9 mouse cellular contexts compared by ENCODE assay signal in genomic region chr9:51292674-51293073, GRCm38 (mm10). TPM values are rescaled to one million over a fixed set of nuclear protein-coding genes. Genes with fewer than 3 reads are reported as not detected.
DNase-seq lines count a peak whose midpoint lies in the region; ATAC-seq lines count a peak whose summit lies in the region.
"Had no signal": no experiment of that assay in that cellular context is flagged by ENCODE, and none has a peak within 500 bp of the region (broad histone marks: within the 10 kb centered on the region; RNA-seq: fewer than 3 reads in every experiment).

No protein-coding gene starts in this region.

- ATAC-seq in forebrain, embryonic 13.5 days = peak; percentile 72; the same call in 1 of the 2 replicates
- ATAC-seq in hindbrain, embryonic 11.5 days (ENCODE audit: low FRiP score) = 0 out of 2 replicates have a peak, but pooled peaks have one; percentile 47

- no peak overlapping the region for H3K9ac ChIP-seq in forebrain, embryonic 13.5 days
- H3K9ac ChIP-seq in hindbrain, embryonic 11.5 days (ENCODE audit: low read depth, low read length) = no peak overlapping the region

- H3K27ac ChIP-seq in forebrain, embryonic 13.5 days = no peak overlapping the region
- H3K27ac ChIP-seq in hindbrain, embryonic 11.5 days (ENCODE audit: low read depth, low read length) = no peak overlapping the region
- H3K27ac ChIP-seq: macrophage had no signal

- H3K4me3 ChIP-seq in forebrain, embryonic 13.5 days = no peak overlapping the region
- no peak overlapping the region for H3K4me3 ChIP-seq in hindbrain, embryonic 11.5 days (ENCODE audit: low read depth, low read length)

- no peaks in the 10 kb centered on the region for H3K9me3 ChIP-seq in forebrain, embryonic 13.5 days (replicated peaks)
- H3K9me3 ChIP-seq in hindbrain, embryonic 11.5 days (ENCODE audit: control insufficient read depth, low read length) = no peaks in the 10 kb centered on the region

- H3K4me2 ChIP-seq in forebrain, embryonic 13.5 days = no peak overlapping the region
- H3K4me2 ChIP-seq in hindbrain, embryonic 11.5 days (replicated peaks; ENCODE audit: low read depth, low read length) = no peak overlapping the region

- WGBS in forebrain, embryonic 13.5 days = 29% methylated on average over 4 of the region's 4 CpGs
- 36% methylated on average over 4 of the region's 4 CpGs for WGBS in hindbrain, embryonic 11.5 days

- peak; percentile 60 for DNase-seq in MEL-GATA-1-ER (ENCODE audit: extremely low read depth, low read depth)
- DNase-seq in c-Kit-positive CD71-positive TER-119-positive erythroid progenitor cells, embryonic 14.5 days (ENCODE audit: low spot score) = peak; percentile 65
- DNase-seq in hindbrain, embryonic 11.5 days (ENCODE audit: low spot score) = peak; percentile 91
- DNase-seq in layer of hippocampus, adult 9-10 months (ENCODE audit: low spot score) = peak; percentile 84
- DNase-seq in lung, postnatal 25 days (ENCODE audit: low spot score) = peak; percentile 86
- DNase-seq in right cerebral cortex, adult 18-20 months = peak; percentile 80
- peak; percentile 80 for DNase-seq in urinary bladder, postnatal 14 days (ENCODE audit: low spot score)

- no peaks in the 10 kb centered on the region for H3K4me1 ChIP-seq in forebrain, embryonic 13.5 days
- no peaks in the 10 kb centered on the region for H3K4me1 ChIP-seq in hindbrain, embryonic 11.5 days (replicated peaks; ENCODE audit: control insufficient read depth, insufficient read depth, low read length)

- no peaks in the 10 kb centered on the region for H3K36me3 ChIP-seq in forebrain, embryonic 13.5 days (ENCODE audit: poor library complexity, severe bottlenecking)
- no peaks in the 10 kb centered on the region for H3K36me3 ChIP-seq in hindbrain, embryonic 11.5 days (ENCODE audit: control insufficient read depth, insufficient read depth, low read length)

- no peaks in the 10 kb centered on the region for H3K27me3 ChIP-seq in forebrain, embryonic 13.5 days
- H3K27me3 ChIP-seq in hindbrain, embryonic 11.5 days (ENCODE audit: control insufficient read depth, insufficient read depth, low read length) = no peaks in the 10 kb centered on the region

RNA-seq across cellular contexts. Expression of gene Colca2, which starts 14.3 kb away (rescaled TPM):
- polyA plus RNA-seq in forebrain, embryonic 13.5 days (2015; fragmentation: Nextera tagmentation; extraction: Ambion mirVana) = 0.70 and 0.97 TPM in 2 replicates
- polyA plus RNA-seq in hindbrain, embryonic 11.5 days (2014; fragmentation: Nextera tagmentation; extraction: Ambion mirVana) = 1.6 and 1.8 TPM in 2 replicates

RNA-seq across cellular contexts. Expression of gene 1810046K07Rik, which starts 36.0 kb away (rescaled TPM):
- not detected in 2 replicates for polyA plus RNA-seq in forebrain, embryonic 13.5 days (2015; fragmentation: Nextera tagmentation; extraction: Ambion mirVana)
- polyA plus RNA-seq in hindbrain, embryonic 11.5 days (2014; fragmentation: Nextera tagmentation; extraction: Ambion mirVana) = not detected in 2 replicates
- polyA plus RNA-seq: macrophage had no signal
